Mouse (Mus musculus): Measurements from ENCODE around the gene Lysmd2. TPM values are rescaled to one million over a fixed set of nuclear protein-coding genes. Genes with fewer than 3 reads are reported as not detected.
A peak's percentile ranks its signal among the peaks of the same experiment; 100 is the strongest.

The Lysmd2 gene
- 26.1 and 29.0 TPM in 2 replicates for polyA plus RNA-seq (2015; fragmentation: Nextera tagmentation; extraction: Ambion mirVana)

GRCm38 (mm10) chr9:75625556-75626307 lies at the start of gene Lysmd2:
Gene Lysmd2, plus strand, starts transcription at chr9:75625741.
- Histone ChIP-seq H3K4me1 (peaks cover 15% of the 10 kb centered on the region), H3K27ac (replicated peaks) (peak within 1 kb of the TSS; percentile 91), H3K36me3 (no peaks in the 10 kb centered on the region), H3K9me3 (no peaks in the 10 kb centered on the region), H3K4me2 (replicated peaks) (peak within 1 kb of the TSS; percentile 88), H3K4me3 (peak within 1 kb of the TSS; percentile 87), H3K9ac (replicated peaks) (peak within 1 kb of the TSS; percentile 87), H3K27me3 (no peaks in the 10 kb centered on the region)
- peak; percentile 91 for ATAC-seq (replicated peaks)
- WGBS = under 1% methylated on average over 77 of the region's 94 CpGs

GRCm38 (mm10) chr9:75579321-75579720 lies 46.2 kb upstream of the Lysmd2 start:
- peaks cover 76% of the 10 kb centered on the region for H3K36me3 ChIP-seq

GRCm38 (mm10) chr9:75581694-75582350 lies 43.7 kb upstream of the Lysmd2 start:
- peak; percentile 51; the same call in 1 of the 2 replicates for ATAC-seq (replicated peaks)

More at GRCm38 (mm10) chr9:75579321-75579720, 46.2 kb upstream of the Lysmd2 start:
- WGBS = 87% methylated on average over 6 of the region's 6 CpGs
- no peak for ATAC-seq (replicated peaks)
- no peaks in the 10 kb centered on the region for H3K9me3 ChIP-seq
- no peak overlapping the region for H3K4me3 ChIP-seq
- H3K27me3 ChIP-seq = no peaks in the 10 kb centered on the region
- no peak overlapping the region for H3K27ac ChIP-seq (replicated peaks)
- H3K9ac ChIP-seq (replicated peaks) = no peak overlapping the region
- no peak overlapping the region for H3K4me2 ChIP-seq (replicated peaks)
- no peaks in the 10 kb centered on the region for H3K4me1 ChIP-seq

GRCm38 (mm10) chr9:75589850-75590790 lies 35.4 kb upstream of the Lysmd2 start:
- no peak overlapping the region for H3K4me3 ChIP-seq
- H3K9me3 ChIP-seq = no peaks in the 10 kb centered on the region
- H3K27ac ChIP-seq (replicated peaks) = no peak overlapping the region
- ATAC-seq (replicated peaks) = no peak
- H3K9ac ChIP-seq (replicated peaks) = no peak overlapping the region
- peaks cover 91% of the 10 kb centered on the region for H3K36me3 ChIP-seq
- WGBS = 73% methylated on average over 15 of the region's 15 CpGs
- no peaks in the 10 kb centered on the region for H3K27me3 ChIP-seq
- H3K4me2 ChIP-seq (replicated peaks) = no peak overlapping the region
- H3K4me1 ChIP-seq = no peaks in the 10 kb centered on the region

More at GRCm38 (mm10) chr9:75581694-75582350, 43.7 kb upstream of the Lysmd2 start:
- no peaks in the 10 kb centered on the region for H3K27me3 ChIP-seq
- no peaks in the 10 kb centered on the region for H3K4me1 ChIP-seq
- no peak overlapping the region for H3K9ac ChIP-seq (replicated peaks)
- no peak overlapping the region for H3K4me2 ChIP-seq (replicated peaks)
- peaks cover 77% of the 10 kb centered on the region for H3K36me3 ChIP-seq
- H3K9me3 ChIP-seq = no peaks in the 10 kb centered on the region
- H3K27ac ChIP-seq (replicated peaks) = no peak overlapping the region
- no peak overlapping the region for H3K4me3 ChIP-seq
- WGBS = 54% methylated on average over 7 of the region's 7 CpGs

- Histone ChIP-seq H3K4me1 (no peaks in the 10 kb centered on the region), H3K4me2 (replicated peaks) (no peak overlapping the region), H3K36me3 (peaks cover 68% of the 10 kb centered on the region), H3K9me3 (no peaks in the 10 kb centered on the region), H3K9ac (replicated peaks) (no peak overlapping the region), H3K27ac (replicated peaks) (no peak overlapping the region), H3K27me3 (no peaks in the 10 kb centered on the region), H3K4me3 (no peak overlapping the region)
- peak; percentile 45; the same call in 1 of the 2 replicates for ATAC-seq (replicated peaks)
- 76% methylated on average over 5 of the region's 5 CpGs for WGBS
Observed at GRCm38 (mm10) chr9:75593481-75593880, 32.1 kb upstream of the Lysmd2 start.

- 85% methylated on average over 13 of the region's 13 CpGs for WGBS
- H3K27me3 ChIP-seq = no peaks in the 10 kb centered on the region
- peaks cover 16% of the 10 kb centered on the region for H3K4me1 ChIP-seq
- H3K9me3 ChIP-seq = no peaks in the 10 kb centered on the region
- no peak overlapping the region for H3K4me2 ChIP-seq (replicated peaks)
- peaks cover 34% of the 10 kb centered on the region for H3K36me3 ChIP-seq
- no peak overlapping the region for H3K27ac ChIP-seq (replicated peaks)
- no peak overlapping the region for H3K4me3 ChIP-seq
- no peak for ATAC-seq (replicated peaks)
- no peak overlapping the region for H3K9ac ChIP-seq (replicated peaks)
Observed at GRCm38 (mm10) chr9:75597036-75597435, 28.5 kb upstream of the Lysmd2 start.

GRCm38 (mm10) chr9:75597596-75597995 lies 27.9 kb upstream of the Lysmd2 start:
- no peak for ATAC-seq (replicated peaks)
- Histone ChIP-seq H3K36me3 (peaks cover 29% of the 10 kb centered on the region), H3K9me3 (no peaks in the 10 kb centered on the region), H3K4me1 (peaks cover 16% of the 10 kb centered on the region), H3K27ac (replicated peaks) (no peak overlapping the region), H3K9ac (replicated peaks) (no peak overlapping the region), H3K27me3 (no peaks in the 10 kb centered on the region), H3K4me2 (replicated peaks) (no peak overlapping the region), H3K4me3 (no peak overlapping the region)
- WGBS = 80% methylated on average over 4 of the region's 4 CpGs

- no peak overlapping the region for H3K9ac ChIP-seq (replicated peaks)
- H3K4me3 ChIP-seq = no peak overlapping the region
- peak; percentile 92 for ATAC-seq (replicated peaks)
- H3K27ac ChIP-seq (replicated peaks) = no peak overlapping the region
- H3K4me1 ChIP-seq = peaks cover 16% of the 10 kb centered on the region
- H3K36me3 ChIP-seq = peaks cover 18% of the 10 kb centered on the region
- H3K9me3 ChIP-seq = no peaks in the 10 kb centered on the region
- WGBS = 27% methylated on average over 5 of the region's 5 CpGs
- H3K4me2 ChIP-seq (replicated peaks) = no peak overlapping the region
- H3K27me3 ChIP-seq = no peaks in the 10 kb centered on the region
Observed at GRCm38 (mm10) chr9:75599191-75599841, 26.2 kb upstream of the Lysmd2 start.

- H3K27me3 ChIP-seq = no peaks in the 10 kb centered on the region
- no peak for ATAC-seq (replicated peaks)
- 70% methylated on average over 7 of the region's 7 CpGs for WGBS
- no peak overlapping the region for H3K4me2 ChIP-seq (replicated peaks)
- peaks cover 19% of the 10 kb centered on the region for H3K36me3 ChIP-seq
- no peak overlapping the region for H3K4me3 ChIP-seq
- H3K9me3 ChIP-seq = no peaks in the 10 kb centered on the region; the same call in 1 of the 2 replicates
- peaks cover 16% of the 10 kb centered on the region for H3K4me1 ChIP-seq
- H3K9ac ChIP-seq (replicated peaks) = no peak overlapping the region
- H3K27ac ChIP-seq (replicated peaks) = no peak overlapping the region
Observed at GRCm38 (mm10) chr9:75600166-75600934, 25.2 kb upstream of the Lysmd2 start.

GRCm38 (mm10) chr9:75601510-75601909 lies 24.0 kb upstream of the Lysmd2 start:
- Histone ChIP-seq H3K4me2 (replicated peaks) (no peak overlapping the region), H3K27ac (replicated peaks) (no peak overlapping the region), H3K9ac (replicated peaks) (no peak overlapping the region), H3K9me3 (no peaks in the 10 kb centered on the region; the same call in 1 of the 2 replicates), H3K4me3 (no peak overlapping the region), H3K36me3 (peaks cover 12% of the 10 kb centered on the region), H3K4me1 (peaks cover 16% of the 10 kb centered on the region), H3K27me3 (no peaks in the 10 kb centered on the region)
- 67% methylated on average over 12 of the region's 12 CpGs for WGBS
- ATAC-seq (replicated peaks) = no peak

GRCm38 (mm10) chr9:75607496-75607895 lies 18.0 kb upstream of the Lysmd2 start:
- Histone ChIP-seq H3K27me3 (no peaks in the 10 kb centered on the region), H3K4me3 (no peak overlapping the region), H3K4me2 (replicated peaks) (no peak overlapping the region), H3K36me3 (peaks cover 10% of the 10 kb centered on the region), H3K4me1 (peaks cover 12% of the 10 kb centered on the region; the same call in 1 of the 2 replicates), H3K9me3 (no peaks in the 10 kb centered on the region; the same call in 1 of the 2 replicates), H3K9ac (replicated peaks) (no peak overlapping the region), H3K27ac (replicated peaks) (no peak overlapping the region)
- no peak for ATAC-seq (replicated peaks)
- 88% methylated on average over 4 of the region's 4 CpGs for WGBS
